Mouse (Mus musculus): Measurements from ENCODE around the gene BC034090. TPM values are rescaled to one million over a fixed set of nuclear protein-coding genes. Genes with fewer than 3 reads are reported as not detected.

Gene BC034090
- total and polyA plus RNA-seq, 2 experiments from 2014 or later, result 2.5 to 9.9 TPM

DNA sequence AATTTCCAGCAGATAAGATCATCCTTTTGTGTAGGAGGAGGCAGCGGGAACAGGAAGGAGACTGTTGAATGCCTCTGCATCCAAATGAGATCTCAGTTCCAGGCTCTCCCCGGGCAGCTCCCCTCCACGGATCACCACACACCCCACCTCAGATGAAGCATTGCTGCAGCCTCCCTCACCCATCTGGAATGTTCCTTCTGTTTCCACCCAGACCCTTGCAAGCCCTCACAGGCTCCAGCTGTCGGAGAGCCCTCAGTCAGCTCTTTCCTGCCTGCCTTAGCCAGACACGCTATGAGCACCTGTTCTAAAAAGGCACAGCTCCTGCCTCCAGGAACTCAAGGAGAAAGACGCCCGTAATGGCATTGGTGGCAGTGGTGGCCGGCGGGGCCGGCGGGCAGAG, 6.9 kb downstream of the BC034090 start:
- no peak for TF ChIP-seq CTCF (IDR thresholded peaks at IDR 0.05; ENCODE audit: low read depth)
- ATAC-seq (no peak), DNase-seq (no peak)
- Histone ChIP-seq H3K36me3 (ENCODE audit: insufficient read depth) (no peaks in the 10 kb centered on the region), H3K9ac (no peak overlapping the region), H3K4me2 (ENCODE audit: low read depth) (no peak overlapping the region), H3K27ac (ENCODE audit: low read depth, low read length) (no peak overlapping the region), H3K4me1 (ENCODE audit: insufficient read depth) (peaks cover 28% of the 10 kb centered on the region), H3K9me3 (ENCODE audit: low read length) (no peaks in the 10 kb centered on the region), H3K4me3 (ENCODE audit: low read depth, low read length) (no peak overlapping the region), H3K27me3 (ENCODE audit: insufficient read depth, low read length) (no peaks in the 10 kb centered on the region)
- WGBS, result 72% methylated on average over 11 of the region's 11 CpGs

DNA sequence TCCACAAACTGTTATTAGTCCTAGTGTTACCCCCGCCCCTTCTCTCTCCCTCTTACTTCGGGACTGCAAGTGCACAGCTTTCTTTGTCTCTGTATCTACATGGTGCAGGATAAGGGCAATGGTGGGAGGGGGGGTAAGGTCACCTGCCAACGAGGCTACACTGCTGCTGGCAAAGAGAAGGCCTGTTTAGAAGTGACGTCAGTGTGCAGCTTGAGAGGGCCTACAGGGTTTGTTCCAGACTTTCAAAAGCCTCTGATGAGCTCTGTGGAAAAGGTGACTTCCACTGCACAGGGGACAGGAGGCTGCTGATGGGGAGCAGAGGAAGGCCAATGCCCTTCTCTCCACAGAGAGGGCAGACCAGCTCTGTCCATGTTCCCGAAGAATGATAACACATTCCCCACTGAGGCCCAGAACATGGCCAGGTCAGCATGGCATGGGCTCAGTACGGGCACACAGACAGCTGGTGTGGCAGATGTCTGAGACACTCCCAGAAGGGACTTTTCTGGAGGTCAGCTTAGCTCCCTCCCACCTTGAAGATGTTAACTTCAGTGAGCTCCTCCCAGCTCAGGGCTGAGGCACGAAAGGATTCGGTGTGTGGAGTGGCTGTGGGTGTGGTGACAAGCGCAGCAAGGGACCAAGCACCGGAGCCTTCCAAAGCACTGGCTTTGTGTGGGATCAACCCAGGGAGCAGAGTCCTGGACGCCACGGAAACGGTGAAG, 7.8 kb downstream of the BC034090 start:
- Histone ChIP-seq H3K36me3 (ENCODE audit: insufficient read depth) (no peaks in the 10 kb centered on the region), H3K9ac (no peak overlapping the region), H3K4me3 (ENCODE audit: low read depth, low read length) (no peak overlapping the region), H3K4me2 (ENCODE audit: low read depth) (no peak overlapping the region), H3K27me3 (ENCODE audit: insufficient read depth, low read length) (no peaks in the 10 kb centered on the region), H3K27ac (ENCODE audit: low read depth, low read length) (no peak overlapping the region), H3K9me3 (ENCODE audit: low read length) (no peaks in the 10 kb centered on the region), H3K4me1 (ENCODE audit: insufficient read depth) (peaks cover 30% of the 10 kb centered on the region)
- WGBS, result 38% methylated on average over 13 of the region's 13 CpGs
- ATAC-seq (no peak), DNase-seq (no peak)
- TF ChIP-seq CTCF (IDR thresholded peaks at IDR 0.05; ENCODE audit: low read depth), result no peak

DNA sequence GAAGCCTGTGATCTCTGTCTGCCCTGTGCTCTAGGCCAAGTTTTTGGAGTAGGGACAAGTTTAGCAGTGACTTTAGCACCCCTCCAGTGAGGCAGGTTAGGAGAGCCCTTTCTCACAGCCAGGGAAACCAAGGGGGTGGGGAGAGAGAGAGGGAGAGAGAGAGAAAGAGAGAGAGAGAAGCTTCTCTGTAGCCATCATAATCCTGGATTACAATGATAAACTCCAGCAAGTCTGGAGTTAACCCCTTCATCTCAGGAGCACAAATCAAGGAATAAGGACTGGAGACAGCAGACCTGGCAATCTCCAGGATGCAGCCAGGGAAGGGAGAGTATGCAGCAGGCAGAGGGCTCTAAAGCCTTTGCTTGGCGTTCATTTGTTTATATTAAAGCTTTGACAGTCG, 8.6 kb downstream of the BC034090 start:
- peaks cover 30% of the 10 kb centered on the region for H3K4me1 ChIP-seq (ENCODE audit: insufficient read depth)
- WGBS, result 20% methylated on average over 2 of the region's 2 CpGs
- no peak for DNase-seq

DNA sequence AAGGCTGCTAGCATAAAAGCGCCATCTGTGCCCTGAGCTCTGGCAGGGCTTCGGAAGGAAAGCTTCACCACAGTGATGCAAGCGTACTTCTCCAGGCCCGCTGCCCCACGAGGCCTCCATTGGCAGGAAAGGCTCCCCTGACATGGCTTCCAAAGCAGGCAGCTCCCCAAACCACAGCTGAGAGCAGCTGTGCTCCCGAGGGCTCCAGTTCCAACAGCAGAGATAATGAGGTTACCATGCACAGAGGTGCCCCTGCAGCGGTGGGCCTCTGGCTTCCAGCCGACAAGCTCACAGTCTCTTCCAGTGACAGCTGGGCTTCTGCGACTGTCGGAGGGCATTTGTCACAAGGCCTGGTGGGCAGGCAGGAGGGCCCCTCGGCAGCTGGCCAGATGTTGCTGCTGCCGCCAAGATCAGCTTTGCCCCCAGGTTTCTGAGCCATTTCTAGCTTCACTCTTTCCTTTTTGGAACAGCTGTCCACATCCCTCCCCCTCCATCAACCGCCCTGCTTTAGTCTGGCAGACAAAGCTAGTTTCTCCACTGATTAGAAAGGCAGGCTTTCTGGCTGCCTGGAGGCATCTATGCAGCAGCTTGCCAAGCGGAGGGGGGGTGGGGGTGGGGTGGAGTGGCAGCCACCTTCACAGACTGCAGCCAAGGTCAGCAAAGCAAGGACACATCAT, 10.2 kb downstream of the BC034090 start:
- no peaks in the 10 kb centered on the region for H3K27me3 ChIP-seq (ENCODE audit: insufficient read depth, low read length)
- 9% methylated on average over 14 of the region's 14 CpGs for WGBS
- peaks cover 40% of the 10 kb centered on the region for H3K4me1 ChIP-seq (ENCODE audit: insufficient read depth)
- no peak overlapping the region for H3K4me3 ChIP-seq (ENCODE audit: low read depth, low read length)
- peak; percentile 75 for ATAC-seq
- peak; percentile 77 for DNase-seq
- no peaks in the 10 kb centered on the region for H3K36me3 ChIP-seq (ENCODE audit: insufficient read depth)
- H3K9me3 ChIP-seq (ENCODE audit: low read length), result no peaks in the 10 kb centered on the region
- no peak for TF ChIP-seq CTCF (IDR thresholded peaks at IDR 0.05; ENCODE audit: low read depth)
- no peak overlapping the region for H3K4me2 ChIP-seq (ENCODE audit: low read depth)
- peak overlapping the region; percentile 33; the same call in 1 of the 2 replicates for H3K9ac ChIP-seq
- H3K27ac ChIP-seq (ENCODE audit: low read depth, low read length), result peak overlapping the region; percentile 83

More for the DNA sequence above, 8.6 kb downstream of the BC034090 start:
- H3K4me3 ChIP-seq (ENCODE audit: low read depth, low read length), result no peak overlapping the region
- no peaks in the 10 kb centered on the region for H3K9me3 ChIP-seq (ENCODE audit: low read length)
- H3K27me3 ChIP-seq (ENCODE audit: insufficient read depth, low read length), result no peaks in the 10 kb centered on the region
- ATAC-seq, result no peak
- TF ChIP-seq CTCF (IDR thresholded peaks at IDR 0.05; ENCODE audit: low read depth), result no peak
- H3K4me2 ChIP-seq (ENCODE audit: low read depth), result no peak overlapping the region
- H3K9ac ChIP-seq, result no peak overlapping the region
- H3K36me3 ChIP-seq (ENCODE audit: insufficient read depth), result no peaks in the 10 kb centered on the region
- H3K27ac ChIP-seq (ENCODE audit: low read depth, low read length), result no peak overlapping the region

DNA sequence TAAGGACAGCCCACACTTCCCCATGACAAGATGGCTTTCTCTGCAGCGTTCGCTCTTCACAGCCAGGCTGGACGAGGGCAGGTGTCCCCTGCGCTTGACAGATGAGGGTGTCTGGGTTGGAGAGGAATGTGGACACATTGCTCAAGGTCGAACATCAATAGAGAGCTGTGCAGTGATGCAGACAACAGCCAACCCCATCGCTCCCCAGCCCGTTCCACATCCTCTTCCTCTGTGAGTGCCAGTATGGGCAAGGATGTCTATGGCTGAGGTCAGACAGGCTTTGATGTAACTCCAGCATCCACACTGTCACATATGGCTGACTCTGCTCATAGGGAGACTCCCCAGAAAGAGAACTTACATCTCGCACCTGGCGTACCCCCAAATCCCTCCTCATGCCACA, 10.9 kb downstream of the BC034090 start:
- Histone ChIP-seq H3K4me1 (ENCODE audit: insufficient read depth) (peaks cover 40% of the 10 kb centered on the region), H3K36me3 (ENCODE audit: insufficient read depth) (no peaks in the 10 kb centered on the region), H3K4me3 (ENCODE audit: low read depth, low read length) (no peak overlapping the region), H3K9me3 (ENCODE audit: low read length) (no peaks in the 10 kb centered on the region), H3K27ac (ENCODE audit: low read depth, low read length) (peak overlapping the region; percentile 83), H3K27me3 (ENCODE audit: insufficient read depth, low read length) (no peaks in the 10 kb centered on the region), H3K4me2 (ENCODE audit: low read depth) (no peak overlapping the region), H3K9ac (no peak overlapping the region)
- 81% methylated on average over 9 of the region's 9 CpGs for WGBS
- ATAC-seq (no peak), DNase-seq (no peak)
- TF ChIP-seq CTCF (IDR thresholded peaks at IDR 0.05; ENCODE audit: low read depth), result no peak

DNA sequence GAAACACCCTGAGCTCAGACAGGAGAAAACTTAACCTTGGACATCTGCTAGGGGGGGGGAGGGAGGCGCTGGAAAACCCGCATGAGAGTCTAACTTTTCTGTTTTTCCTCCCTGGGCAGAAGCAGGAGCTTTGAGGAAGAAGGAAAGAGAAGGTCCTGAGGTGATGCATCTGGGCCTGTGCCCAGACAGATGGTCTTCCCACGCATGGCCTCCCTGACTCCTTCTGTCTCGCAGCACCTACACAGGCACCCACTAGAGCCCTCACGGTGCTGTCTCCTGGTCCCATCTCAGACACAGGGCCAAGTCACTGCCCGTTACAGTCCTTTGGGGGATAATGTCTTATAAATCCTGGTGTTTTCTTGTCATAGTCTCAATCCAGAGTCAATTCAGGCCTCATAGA, 11.5 kb downstream of the BC034090 start:
- H3K4me1 ChIP-seq (ENCODE audit: insufficient read depth), result peaks cover 40% of the 10 kb centered on the region
- no peak overlapping the region for H3K4me3 ChIP-seq (ENCODE audit: low read depth, low read length)
- no peak for TF ChIP-seq CTCF (IDR thresholded peaks at IDR 0.05; ENCODE audit: low read depth)
- ATAC-seq, result no peak
- no peak overlapping the region for H3K9ac ChIP-seq
- WGBS, result 56% methylated on average over 6 of the region's 6 CpGs
- no peaks in the 10 kb centered on the region for H3K27me3 ChIP-seq (ENCODE audit: insufficient read depth, low read length)
- H3K4me2 ChIP-seq (ENCODE audit: low read depth), result no peak overlapping the region
- H3K36me3 ChIP-seq (ENCODE audit: insufficient read depth), result no peaks in the 10 kb centered on the region
- peak overlapping the region; percentile 83 for H3K27ac ChIP-seq (ENCODE audit: low read depth, low read length)
- no peaks in the 10 kb centered on the region for H3K9me3 ChIP-seq (ENCODE audit: low read length)
- DNase-seq, result no peak

DNA sequence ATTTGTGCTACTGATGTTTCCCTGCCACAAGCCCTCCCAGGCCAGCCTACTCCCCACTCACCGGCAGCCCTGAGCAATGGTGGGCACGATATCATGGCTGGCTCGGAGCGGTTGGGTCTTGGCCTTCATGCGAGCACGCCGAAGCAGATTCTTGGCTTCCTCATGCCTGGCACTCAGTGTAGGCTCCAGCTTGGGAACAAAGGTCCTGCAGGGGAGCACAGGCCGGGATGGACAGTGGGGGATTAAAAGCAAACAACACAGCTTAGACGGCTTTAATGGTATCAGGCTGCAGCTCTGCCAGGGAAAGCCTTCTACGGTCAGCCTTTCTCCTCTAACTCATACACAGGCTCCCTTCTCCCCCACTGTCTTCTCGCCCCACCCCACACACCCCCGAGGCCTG, 11.9 kb downstream of the BC034090 start:
- Histone ChIP-seq H3K4me2 (ENCODE audit: low read depth) (no peak overlapping the region), H3K4me1 (ENCODE audit: insufficient read depth) (peaks cover 36% of the 10 kb centered on the region), H3K9me3 (ENCODE audit: low read length) (no peaks in the 10 kb centered on the region), H3K27me3 (ENCODE audit: insufficient read depth, low read length) (no peaks in the 10 kb centered on the region), H3K4me3 (ENCODE audit: low read depth, low read length) (no peak overlapping the region), H3K27ac (ENCODE audit: low read depth, low read length) (peak overlapping the region; percentile 83; the same call in 1 of the 2 replicates), H3K36me3 (ENCODE audit: insufficient read depth) (no peaks in the 10 kb centered on the region), H3K9ac (no peak overlapping the region)
- WGBS, result 39% methylated on average over 12 of the region's 12 CpGs
- ATAC-seq (peak; percentile 7; the same call in 1 of the 2 replicates), DNase-seq (no peak)
- no peak for TF ChIP-seq CTCF (IDR thresholded peaks at IDR 0.05; ENCODE audit: low read depth)
